Mouse (Mus musculus): ENCODE data around the gene Khdc1c. TPM values are rescaled to one million over a fixed set of nuclear protein-coding genes. Genes with fewer than 3 reads are reported as not detected.

Khdc1c gene
- total and polyA plus RNA-seq, 3 experiments, result 0.10 TPM; not detected in 2

- TF ChIP-seq USF1 (IDR thresholded peaks at IDR 0.05; ENCODE audit: low read depth, low read length) (no peak), POLR2AphosphoS2 (IDR thresholded peaks at IDR 0.05; ENCODE audit: low read length) (no peak), ZKSCAN1 (IDR thresholded peaks at IDR 0.05; ENCODE audit: low read depth, low read length) (no peak), MAZ (IDR thresholded peaks at IDR 0.05; ENCODE audit: low read depth, low read length) (no peak), TAL1 (IDR thresholded peaks at IDR 0.05; ENCODE audit: low read length) (no peak), BHLHE40 (IDR thresholded peaks at IDR 0.05; ENCODE audit: borderline replicate concordance, low read depth, low read length) (no peak), GATA1 (IDR thresholded peaks at IDR 0.05; ENCODE audit: low read depth, low read length) (no peak)
- peaks cover 0 to 24% of the 10 kb centered on the region in 2 experiments; a peak in 2 of 4 replicates for H3K36me3 ChIP-seq (ENCODE audit: control insufficient read depth in 1 of 2, insufficient read depth in 2 of 2, low read length in 2 of 2)
- H3K4me3 ChIP-seq (ENCODE audit: control insufficient read depth in 1 of 2, insufficient read depth in 1 of 2, low read depth in 2 of 2, low read length in 2 of 2), result no peak overlapping the region
- H3K27me3 ChIP-seq (ENCODE audit: control insufficient read depth in 1 of 2, insufficient read depth in 2 of 2, low read length in 2 of 2), result no peaks in the 10 kb centered on the region
- no peaks in the 10 kb centered on the region; the same call in 1 of the 2 replicates for H3K79me2 ChIP-seq (ENCODE audit: control insufficient read depth, insufficient read depth, low read length, poor library complexity)
- no peak overlapping the region for H3K9ac ChIP-seq (ENCODE audit: control insufficient read depth, low read depth, low read length, poor library complexity, severe bottlenecking)
- peaks cover 9 to 26% of the 10 kb centered on the region in 2 experiments for H3K4me1 ChIP-seq (ENCODE audit: control insufficient read depth in 1 of 2, insufficient read depth in 2 of 2, low read length in 2 of 2)
- no peaks in the 10 kb centered on the region; the same call in 1 of the 2 replicates for H3K9me3 ChIP-seq (replicated peaks; ENCODE audit: insufficient read depth, low read length)
- H3K27ac ChIP-seq (ENCODE audit: control insufficient read depth, low read depth, low read length), result no peak overlapping the region
- DNase-seq (ENCODE audit: low read depth, low spot score), result no peak
These were observed 27.4 kb upstream of the Khdc1c start for GRCm38 (mm10) chr1:21340745-21341144.

DNA sequence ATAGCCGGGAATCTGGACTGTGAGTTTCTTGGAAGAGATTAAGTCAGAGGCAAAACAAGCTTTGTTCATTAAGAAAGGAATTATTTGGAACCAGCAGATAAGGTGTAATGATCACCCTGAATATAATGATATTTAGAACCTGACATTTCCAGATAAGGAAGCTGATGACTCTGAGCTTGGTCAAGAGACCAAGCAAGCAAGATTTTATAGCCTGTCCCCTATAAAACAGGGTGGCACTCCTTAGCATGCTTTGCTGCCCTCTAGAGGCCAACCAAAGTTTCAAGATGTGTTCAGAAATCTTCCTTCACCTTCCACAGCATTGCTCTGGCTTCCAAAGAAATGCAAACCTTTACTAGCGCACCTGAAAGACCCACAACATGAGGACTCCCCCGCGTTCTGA, 23.9 kb upstream of the Khdc1c start:
- Histone ChIP-seq H3K79me2 (ENCODE audit: control insufficient read depth, insufficient read depth, low read length, poor library complexity) (no peaks in the 10 kb centered on the region; the same call in 1 of the 2 replicates), H3K4me3 (ENCODE audit: control insufficient read depth in 1 of 2, insufficient read depth in 1 of 2, low read depth in 2 of 2, low read length in 2 of 2) (peak overlapping the region; percentile 16 to 43; a peak in 3 of 4 replicates), H3K9me3 (replicated peaks; ENCODE audit: insufficient read depth, low read length) (no peaks in the 10 kb centered on the region), H3K4me1 (ENCODE audit: control insufficient read depth in 1 of 2, insufficient read depth in 2 of 2, low read length in 2 of 2) (peaks cover 2 to 17% of the 10 kb centered on the region in 2 experiments; a peak in 3 of 4 replicates), H3K27ac (ENCODE audit: control insufficient read depth, low read depth, low read length) (peak overlapping the region; percentile 91), H3K27me3 (ENCODE audit: control insufficient read depth in 1 of 2, insufficient read depth in 2 of 2, low read length in 2 of 2) (no peaks in the 10 kb centered on the region), H3K9ac (ENCODE audit: control insufficient read depth, low read depth, low read length, poor library complexity, severe bottlenecking) (peak overlapping the region; percentile 69), H3K36me3 (ENCODE audit: control insufficient read depth in 1 of 2, insufficient read depth in 2 of 2, low read length in 2 of 2) (peaks cover 0 to 15% of the 10 kb centered on the region in 2 experiments; a peak in 2 of 4 replicates)
- TF ChIP-seq ETS1 (IDR thresholded peaks at IDR 0.05; ENCODE audit: low read depth, low read length), result peak; percentile 49; the same call in 1 of the 2 replicates
- TF ChIP-seq RAD21 (IDR thresholded peaks at IDR 0.05; ENCODE audit: low read depth, low read length), result peak; percentile 93
- peak; percentile 85 for TF ChIP-seq SMC3 (IDR thresholded peaks at IDR 0.05; ENCODE audit: low read depth, low read length)
- TF ChIP-seq TBP (IDR thresholded peaks at IDR 0.05; ENCODE audit: low read depth, low read length), result 0 out of 2 replicates have a peak, but pooled peaks have one; percentile 10
- TF ChIP-seq CHD2 (IDR thresholded peaks at IDR 0.05; ENCODE audit: low read length), result no peak
- TF ChIP-seq ZC3H11A (IDR thresholded peaks at IDR 0.05; ENCODE audit: low read depth, low read length), result peak; percentile 92
- peak in 1 of 2 experiments; percentile 57; a peak in 2 of 4 replicates for TF ChIP-seq EP300 (IDR thresholded peaks at IDR 0.05; ENCODE audit: low read depth in 1 of 2, low read length in 2 of 2)
- TF ChIP-seq CTCF (IDR thresholded peaks at IDR 0.05 in 2 of 3, conservative IDR thresholded peaks at IDR 0.05 in 1 of 3; ENCODE audit: control insufficient read depth in 1 of 3, insufficient read depth in 1 of 3, low read depth in 2 of 3, low read length in 3 of 3, poor library complexity in 1 of 3, severe bottlenecking in 1 of 3), result peak; percentile 67 to 91 (median 82)
- TF ChIP-seq TCF12 (IDR thresholded peaks at IDR 0.05; ENCODE audit: low read depth, low read length), result peak; percentile 51; the same call in 1 of the 2 replicates
- no peak for TF ChIP-seq POLR2AphosphoS5 (IDR thresholded peaks at IDR 0.05; ENCODE audit: borderline replicate concordance, low read depth, low read length)
- TF ChIP-seq RCOR1 (IDR thresholded peaks at IDR 0.05; ENCODE audit: low read depth, low read length), result peak; percentile 54; the same call in 1 of the 2 replicates
- TF ChIP-seq GATA1 (IDR thresholded peaks at IDR 0.05; ENCODE audit: low read depth, low read length), result peak; percentile 70
- no peak for TF ChIP-seq USF2 (IDR thresholded peaks at IDR 0.05; ENCODE audit: borderline replicate concordance in 1 of 2, insufficient read depth in 1 of 2, low read depth in 1 of 2, low read length in 2 of 2)
- DNase-seq (ENCODE audit: low read depth, low spot score), result peak; percentile 88
